Mouse (Mus musculus) urinary bladder, adult 2 months (tissue): ENCODE results near the gene Extl1. TPM values are rescaled to one million over a fixed set of nuclear protein-coding genes. Genes with fewer than 3 reads are reported as not detected.
"Not testable (repeated sequence)": the region's sequence is repeated elsewhere in the genome, so short reads cannot be mapped to it uniquely, and the experiment has no call there.

Source experiments
- DNase-seq: peaks from one replicate; pipeline ENCODE4 v3.0.0; 2022; ENCODE audit warnings: low spot score
- polyA plus RNA-seq: library from polyadenylated mRNA; depleted of rRNA; stranded (reverse); fragments of >200 nt; gene quantifications from 2 replicates; pipeline ENCODE4 v1.2.3, GENCODE M21; 2012; rRNA removed

Extl1 gene
- polyA plus RNA-seq, result 9.8 and 10.9 TPM in 2 replicates

DNA sequence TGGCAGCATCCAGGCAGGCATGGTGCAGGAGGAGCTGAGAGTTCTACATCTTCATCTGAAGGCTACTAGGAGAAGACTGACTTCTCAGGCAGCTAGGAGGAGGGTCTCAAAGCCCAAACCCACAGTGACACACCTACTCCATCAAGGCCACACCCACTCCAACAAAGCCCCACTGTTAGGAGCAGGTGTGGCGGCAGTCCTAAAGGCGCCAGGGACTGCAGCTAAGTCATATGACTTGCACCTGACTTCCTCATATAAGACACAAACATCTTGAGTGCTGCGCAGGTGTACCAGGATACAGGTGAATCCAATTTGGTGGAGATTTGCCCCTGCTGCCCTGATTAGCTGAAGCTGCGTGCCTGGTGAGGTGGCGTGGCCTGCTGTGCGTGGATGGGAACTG is at the start of gene Extl1:
Gene Extl1 (minus strand): TSS at position 101 of the 400 bp plus-strand sequence.
- not testable (repeated sequence) for DNase-seq

DNA sequence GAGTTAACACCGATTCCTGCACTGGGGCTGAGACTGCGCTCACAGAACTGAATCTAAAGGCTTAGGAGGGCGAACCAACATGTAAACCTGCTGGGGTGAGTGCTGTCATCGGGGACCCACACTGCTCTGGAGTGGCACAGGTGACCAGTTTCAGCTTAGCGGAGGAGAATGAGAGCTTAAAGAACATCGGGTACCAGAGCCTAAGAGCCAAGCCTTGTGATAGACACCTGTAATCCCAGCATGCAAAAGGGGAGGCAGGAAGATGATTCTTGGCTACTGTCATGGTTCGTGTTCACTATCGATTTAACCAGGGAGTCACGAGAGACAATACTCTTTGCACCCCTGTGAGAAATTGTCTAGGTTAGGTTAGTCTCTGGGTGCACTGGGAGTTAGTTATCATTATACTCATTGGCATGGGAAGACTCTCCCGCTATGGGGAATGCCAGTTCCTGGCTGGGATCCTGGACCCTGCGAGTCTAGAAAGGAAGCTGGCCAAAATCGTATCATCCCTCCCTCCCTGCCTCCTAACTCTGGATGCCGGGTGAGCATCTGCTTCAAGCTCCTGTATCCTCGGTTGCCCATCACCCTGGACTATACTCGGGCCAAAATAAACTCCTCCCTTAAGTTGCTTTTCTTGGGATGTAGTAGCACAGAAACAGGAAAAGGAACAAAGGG is 49.2 kb upstream of the Extl1 start:
- no peak for DNase-seq

DNA sequence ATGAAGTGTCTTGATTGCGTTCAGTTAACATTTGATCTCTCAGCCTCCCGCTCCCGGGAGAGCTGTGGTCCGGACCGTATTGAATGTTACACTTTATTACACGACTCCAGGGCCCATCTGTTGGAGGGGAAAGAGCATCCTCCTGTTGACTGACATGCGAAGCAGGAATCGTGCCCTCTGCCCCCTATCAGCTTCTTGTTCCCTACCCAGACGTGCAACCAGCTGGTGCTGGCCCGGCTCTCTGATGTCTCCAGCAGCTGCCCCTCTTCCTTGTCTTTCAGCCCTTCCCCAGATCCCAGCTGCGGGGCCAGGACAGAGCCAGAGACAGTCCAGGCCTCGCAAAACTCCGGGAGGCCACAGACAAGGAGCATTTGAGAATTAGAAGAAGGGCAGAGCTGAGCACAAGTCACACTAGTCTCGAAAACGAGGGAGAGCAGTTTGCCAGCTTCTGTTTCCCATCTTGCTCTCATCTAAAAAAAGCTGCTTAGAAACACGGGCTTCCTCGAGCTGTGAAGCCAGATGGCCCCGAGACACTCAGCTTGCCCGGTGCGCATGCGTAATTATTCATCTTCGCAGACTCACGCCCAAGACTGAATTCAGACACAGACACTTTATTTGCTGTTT is 46.8 kb upstream of the Extl1 start:
- no peak for DNase-seq

DNA sequence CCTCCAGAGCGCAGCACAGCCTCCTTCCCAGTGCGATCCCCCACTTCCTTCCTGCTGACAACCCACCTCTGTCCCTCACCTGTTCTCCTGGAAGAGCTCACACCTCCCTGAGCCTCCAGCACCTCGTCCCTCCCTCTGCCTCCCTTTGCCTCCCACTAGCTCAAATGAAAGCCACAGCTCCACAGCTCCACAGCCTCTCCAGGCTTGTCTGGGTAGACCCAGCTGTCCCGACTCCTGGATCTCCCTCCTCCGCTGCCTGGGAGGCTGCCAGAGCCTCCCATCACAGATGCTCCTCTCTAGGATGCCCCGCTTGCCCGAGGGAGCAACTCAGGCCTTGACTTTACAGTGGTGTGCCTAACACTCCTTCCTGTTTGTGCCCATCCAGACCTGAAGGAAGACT is 41.4 kb upstream of the Extl1 start:
- DNase-seq, result no peak

DNA sequence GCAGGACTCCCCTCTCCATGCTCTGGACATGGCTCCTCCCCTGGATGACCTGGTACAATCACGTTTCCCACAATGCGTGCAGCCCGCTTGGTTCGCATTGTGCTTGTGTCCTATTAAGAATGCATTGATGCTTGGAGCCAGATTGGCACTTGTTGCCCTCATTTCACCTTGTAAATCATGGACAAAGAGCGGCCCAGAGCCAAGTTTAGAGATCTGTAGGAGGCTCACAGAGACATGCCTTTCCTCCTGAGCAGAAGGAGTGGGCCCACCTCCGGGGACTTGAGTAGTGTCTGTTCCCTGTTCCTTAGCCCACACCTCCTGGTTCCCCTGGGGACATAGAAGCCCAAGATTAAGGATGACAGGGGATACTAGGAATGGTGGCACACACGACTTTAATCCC is 40.3 kb upstream of the Extl1 start:
- no peak for DNase-seq

DNA sequence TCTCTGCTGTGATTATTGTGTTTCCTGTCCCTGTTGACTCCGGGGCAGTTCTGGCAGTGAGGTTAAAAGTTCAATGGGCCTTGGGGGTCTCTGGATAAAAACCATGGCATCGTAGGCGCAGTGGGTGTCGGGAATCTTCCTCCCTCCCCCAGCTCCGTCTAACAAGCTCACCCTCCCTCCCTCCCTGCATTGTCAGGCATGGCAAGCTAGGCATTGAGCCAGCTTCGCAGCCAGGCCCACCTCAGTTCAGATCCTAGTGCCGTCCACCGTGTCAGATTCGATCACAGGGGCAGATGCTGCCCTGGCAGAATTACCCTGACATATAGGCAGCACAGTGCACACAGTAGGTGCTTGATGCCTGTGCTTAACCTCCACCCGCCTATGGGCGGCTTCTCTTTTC is 38.3 kb upstream of the Extl1 start:
- DNase-seq, result no peak

DNA sequence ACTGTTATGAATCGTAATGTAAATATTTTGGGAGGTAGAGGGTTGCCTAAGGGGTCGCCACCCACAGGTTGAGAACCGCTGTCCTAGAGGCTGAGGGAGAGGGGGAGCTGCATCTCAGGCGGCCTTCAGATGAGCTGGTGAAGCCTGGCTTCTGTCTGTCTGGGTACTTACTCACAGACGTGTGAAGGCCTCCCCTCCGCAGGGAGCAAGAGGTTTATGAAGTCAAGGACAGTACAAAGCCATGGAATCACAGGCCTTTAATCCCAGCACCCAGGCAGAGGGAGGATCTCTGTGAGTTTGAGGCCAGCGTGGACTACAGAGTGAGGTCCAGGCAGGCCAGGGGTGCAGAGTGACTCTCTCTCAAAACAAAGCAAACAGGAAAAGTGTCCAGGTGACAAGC is 33.5 kb upstream of the Extl1 start:
- no peak for DNase-seq

DNA sequence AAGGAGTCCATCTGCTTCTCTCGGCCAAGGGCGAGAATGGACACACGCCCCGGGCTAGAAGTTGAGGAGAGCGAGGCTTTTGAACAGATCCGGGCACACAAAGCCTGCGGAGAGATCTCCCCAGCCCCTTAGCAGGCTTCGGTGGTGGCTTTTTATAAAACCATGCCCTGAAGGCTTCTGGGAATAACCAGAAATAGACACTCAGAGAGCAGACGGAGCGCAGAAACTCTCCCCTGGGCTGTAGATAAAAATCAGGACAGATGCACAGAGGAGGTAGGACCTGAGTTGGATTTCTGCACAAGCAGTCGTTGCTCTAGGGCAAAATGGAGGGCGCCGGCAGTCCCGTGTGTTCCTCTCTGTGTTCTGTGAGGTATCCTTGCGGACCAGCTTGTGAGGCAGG is 33.0 kb upstream of the Extl1 start:
- no peak for DNase-seq

DNA sequence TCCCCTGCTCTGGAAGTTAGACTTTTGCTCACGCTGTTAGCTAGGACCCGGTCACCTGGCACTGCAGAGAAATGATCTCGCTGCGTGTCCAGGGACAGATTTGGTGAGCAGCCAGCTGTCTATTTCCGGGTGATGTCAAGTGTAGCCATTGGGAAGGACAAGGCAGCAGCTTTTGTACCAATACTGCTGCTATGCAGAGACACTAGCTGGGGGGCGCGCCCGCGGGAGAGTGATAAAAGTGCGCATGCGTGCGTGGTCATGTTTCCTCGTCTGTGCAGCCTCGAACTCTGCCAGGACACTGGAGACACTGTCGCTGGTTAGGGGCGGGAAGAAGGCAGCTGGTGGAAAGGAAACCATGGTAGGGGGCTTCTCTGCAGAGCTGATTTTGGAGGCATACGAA is 32.5 kb upstream of the Extl1 start:
- DNase-seq, result no peak

DNA sequence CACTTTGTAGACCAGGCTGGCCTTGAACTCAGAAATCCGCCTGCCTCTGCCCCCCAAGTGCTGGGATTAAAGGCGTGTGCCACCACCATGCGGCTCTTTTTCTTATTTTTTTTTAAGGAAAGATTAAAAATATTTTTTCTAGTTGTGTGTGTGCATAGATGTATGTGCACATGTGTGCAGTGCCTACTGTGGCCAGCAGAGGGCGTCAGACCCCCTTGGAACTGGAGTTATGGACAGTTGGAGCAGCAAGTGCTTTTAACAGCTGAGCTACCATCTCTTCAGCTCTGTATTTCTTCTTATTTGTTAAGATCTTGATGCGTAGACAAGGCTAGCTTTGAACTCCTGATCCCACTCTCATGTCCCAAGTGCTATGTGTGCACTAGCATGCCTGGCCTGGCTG is 25.6 kb upstream of the Extl1 start:
- no peak for DNase-seq

DNA sequence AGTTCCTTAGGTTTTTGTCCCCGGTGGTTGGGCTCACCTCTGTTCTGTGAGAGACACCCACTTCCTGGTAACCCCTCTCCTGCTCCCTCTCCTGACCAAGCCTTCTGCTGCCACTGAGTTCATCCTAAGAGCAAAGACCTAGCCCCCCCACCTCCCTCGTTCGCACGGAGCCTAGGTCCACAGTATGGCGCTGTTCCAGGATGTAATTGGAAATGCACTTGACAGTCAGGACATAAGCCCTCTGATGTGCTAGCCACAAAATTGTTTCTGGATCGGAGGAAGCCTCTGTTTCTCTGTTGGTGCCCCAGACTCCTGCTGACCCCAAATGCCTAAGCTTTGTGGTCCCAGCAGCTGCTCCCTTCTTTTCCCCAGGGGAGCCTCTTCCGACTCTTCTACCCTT is 20.1 kb upstream of the Extl1 start:
- DNase-seq, result no peak

DNA sequence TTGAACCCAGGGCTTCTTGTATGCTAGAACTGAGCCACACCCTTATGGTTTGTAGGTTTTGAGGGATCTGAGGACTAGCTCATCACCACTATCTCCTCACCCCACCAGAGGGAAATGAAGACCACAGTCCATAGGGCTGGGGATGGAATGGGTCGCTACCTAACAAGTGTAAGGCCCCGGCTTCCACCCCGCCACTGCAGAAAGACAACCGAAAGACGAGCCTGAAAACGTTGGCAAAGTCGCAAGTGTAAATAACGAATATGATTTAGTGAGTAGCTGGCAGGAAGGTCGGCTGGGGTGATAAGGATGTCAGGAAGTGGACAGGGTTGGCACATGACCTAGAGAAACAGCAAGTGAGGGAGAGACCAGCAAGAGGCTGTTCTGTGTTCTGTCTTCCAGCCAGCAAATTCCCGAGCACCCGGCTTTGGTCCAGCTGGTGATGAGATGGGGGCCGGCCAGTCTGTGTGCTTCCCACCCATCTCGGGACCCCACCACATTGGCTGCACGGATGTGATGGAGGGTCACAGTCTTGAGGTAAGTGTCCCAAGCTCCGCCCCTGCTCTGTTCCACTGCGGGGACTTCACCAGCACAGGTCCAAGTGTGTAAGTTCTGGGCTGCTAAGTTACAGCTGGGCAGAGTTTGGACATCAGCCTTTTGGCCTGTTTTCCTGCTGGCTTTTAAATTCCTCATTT is 19.1 kb upstream of the Extl1 start:
- DNase-seq, result peak; percentile 43

DNA sequence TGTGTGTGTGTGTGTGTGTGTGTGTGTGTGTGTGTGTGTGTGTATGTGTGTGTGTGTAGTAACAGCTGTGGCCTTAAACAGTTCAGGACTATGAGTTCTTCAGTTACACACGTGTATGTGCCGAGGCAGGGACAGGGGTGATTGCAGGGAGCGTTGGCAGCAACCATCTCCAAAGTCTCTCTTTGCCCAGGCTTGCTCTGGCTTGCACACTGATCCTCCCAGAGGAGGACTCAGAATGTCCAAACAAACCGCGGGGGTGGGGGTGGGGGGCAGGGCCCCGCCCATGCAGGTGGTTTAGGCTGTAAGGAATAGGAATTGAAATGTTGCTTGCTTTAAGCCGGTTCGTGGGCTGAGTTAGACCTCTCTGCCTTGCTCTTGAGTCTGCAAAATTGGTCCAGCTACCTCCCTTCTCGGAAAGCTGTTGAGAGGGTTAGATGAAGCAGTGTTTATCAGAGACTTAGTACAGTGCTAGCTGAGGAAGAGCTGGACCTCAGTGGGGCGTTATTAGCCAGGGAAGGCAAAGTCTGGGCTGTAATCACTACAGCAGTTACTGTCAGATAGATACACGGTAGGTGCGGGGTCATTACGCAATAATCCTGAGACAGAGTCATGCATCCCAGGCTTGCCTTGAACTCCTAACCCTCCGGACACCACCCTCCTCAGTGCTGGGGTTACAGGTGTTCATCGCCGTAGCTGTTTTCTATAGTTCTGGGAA is 18.4 kb upstream of the Extl1 start:
- DNase-seq, result no peak

DNA sequence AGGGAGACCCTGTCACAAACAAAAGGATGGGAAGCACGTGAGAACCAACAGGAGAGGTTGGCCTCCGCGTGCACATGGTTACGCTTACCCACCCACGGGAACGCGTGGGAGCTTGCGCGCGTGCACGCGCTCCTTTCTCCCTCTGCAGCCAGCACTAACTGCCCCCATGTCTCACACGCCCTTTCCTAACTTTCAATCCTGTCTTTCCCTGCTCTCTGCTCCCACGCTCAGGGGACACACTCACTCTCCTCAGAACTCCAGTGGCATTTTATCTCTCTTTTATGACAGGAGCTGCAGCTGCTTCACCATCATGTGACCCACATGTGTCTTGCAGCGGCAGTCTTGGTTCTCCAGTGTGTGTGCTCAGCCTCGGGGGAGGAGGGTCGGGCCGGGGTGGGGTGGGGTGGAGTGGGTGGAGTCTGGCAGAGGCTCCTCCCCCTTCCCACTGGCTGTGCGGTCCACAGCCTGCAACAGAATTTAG is 17.6 kb upstream of the Extl1 start:
- peak; percentile 36 for DNase-seq

DNA sequence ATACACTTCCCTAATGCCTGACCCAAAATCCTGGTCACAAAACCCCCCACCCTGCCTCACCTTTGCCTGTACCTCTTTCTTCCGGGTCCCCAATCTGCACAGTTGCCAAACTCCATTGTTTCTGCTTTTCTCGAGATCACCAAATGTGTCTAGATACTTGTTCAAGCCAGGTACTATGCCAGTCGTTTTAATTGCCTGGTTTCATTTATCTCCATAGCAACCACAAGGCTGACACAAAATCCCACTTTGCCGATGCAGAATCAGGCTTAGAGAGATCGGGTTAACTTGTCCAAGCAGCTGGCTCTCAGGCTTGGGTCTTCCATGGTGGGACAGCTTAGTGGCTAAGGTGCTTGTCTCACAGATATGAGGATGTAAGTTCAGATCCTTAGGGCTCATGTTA is 16.6 kb upstream of the Extl1 start:
- no peak for DNase-seq

DNA sequence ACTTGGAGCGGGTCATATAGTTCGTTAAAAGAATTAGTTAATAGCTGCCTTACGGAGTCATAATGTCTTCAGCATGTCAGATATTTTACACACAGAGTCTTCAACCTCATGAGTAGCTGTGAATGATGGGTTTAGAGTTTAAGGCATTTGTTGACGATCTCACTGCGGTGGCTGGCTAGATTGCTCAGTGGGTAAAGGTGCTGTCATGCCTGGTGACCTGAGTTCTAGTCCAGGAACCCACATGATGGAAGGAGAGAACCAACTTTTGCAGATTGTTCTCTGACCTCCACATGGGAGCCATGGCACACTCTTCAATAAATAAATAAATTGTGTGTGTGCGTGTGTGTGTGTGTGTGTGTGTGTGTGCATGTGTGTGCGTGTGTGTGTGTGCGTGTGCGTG is 14.1 kb upstream of the Extl1 start:
- no peak for DNase-seq

DNA sequence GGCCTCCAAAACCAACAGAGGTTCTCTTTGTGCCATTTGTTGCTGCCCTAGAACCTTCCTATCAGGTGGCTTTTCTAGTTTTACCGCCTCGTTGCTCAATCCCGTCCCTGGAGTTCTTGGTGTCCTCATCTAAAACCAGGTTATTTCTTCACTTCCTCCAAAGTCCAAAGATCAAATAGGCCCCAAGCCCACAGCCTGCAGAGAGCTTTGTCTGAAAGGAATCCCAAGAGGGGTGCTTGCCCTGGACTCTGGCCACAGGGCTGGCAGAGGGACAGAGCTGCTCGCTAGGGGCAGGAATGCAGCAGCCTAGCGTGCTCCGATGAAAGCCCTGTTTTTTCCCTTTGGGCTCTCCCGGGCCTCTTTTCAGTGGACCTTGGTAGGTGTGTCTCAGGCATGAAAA is 13.5 kb upstream of the Extl1 start:
- DNase-seq, result peak; percentile 43

DNA sequence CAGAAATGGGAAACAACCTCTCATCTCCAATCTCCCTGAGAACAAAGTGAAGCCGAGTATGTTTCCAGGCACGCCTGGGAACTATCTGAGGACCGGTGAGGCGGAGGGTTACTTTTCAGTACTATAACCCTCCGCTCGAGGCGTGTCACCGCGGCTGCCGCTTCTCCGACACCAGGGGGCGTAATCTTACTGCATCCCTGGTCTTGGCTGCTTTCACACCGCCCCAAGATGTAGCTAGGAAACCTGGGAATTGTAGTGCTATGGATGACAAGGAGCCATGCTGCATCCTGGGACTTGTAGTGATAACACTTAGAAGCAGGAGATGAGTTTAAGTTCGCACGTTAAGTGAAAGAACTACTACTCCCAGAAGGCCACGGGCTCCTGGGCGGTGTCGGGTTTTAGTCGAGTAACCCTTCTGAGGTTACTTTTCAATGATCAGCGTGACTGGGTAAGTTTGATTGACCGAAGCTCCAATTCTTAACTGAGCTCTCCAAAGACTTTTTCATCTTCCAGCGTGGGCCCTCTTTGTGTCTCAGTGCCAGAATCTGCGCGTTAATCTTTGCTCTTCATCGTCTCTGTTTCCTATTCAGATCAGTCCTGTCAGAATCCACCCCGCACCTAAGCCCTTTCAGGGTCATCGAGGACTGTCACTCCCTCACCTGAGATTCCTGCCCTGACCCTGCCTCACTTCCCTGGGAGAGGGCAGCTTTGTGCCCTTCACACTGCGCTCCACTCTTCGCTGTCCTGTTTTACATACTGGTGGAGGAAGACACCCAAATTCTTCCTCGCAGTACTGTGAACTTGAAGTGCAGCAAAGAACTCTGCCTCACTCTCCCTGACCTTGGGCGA is 12.6 kb upstream of the Extl1 start, which contains the start of gene Pafah2:
Gene Pafah2 (plus strand): TSS at position 344 of the 849 bp plus-strand sequence.
- DNase-seq, result peak; percentile 67

DNA sequence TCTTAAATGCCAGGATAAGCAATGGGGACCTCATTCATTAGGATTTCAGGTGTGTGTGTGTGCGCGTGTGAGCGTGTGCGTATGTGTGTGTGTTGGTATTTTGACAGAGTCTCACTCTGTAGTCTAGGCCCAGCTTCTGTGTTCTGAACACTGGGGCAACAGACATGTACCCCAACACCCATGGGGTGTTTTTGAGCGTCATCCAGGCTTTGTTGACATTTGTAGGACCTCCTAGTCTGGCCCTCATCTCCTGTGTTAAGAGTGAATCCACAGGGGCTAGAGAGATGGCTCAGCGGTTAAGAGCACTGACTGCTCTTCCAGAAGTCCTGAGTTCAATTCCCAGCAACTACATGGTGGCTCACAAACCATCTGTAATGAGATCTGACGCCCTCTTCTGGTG is 11.5 kb upstream of the Extl1 start:
- no peak for DNase-seq

DNA sequence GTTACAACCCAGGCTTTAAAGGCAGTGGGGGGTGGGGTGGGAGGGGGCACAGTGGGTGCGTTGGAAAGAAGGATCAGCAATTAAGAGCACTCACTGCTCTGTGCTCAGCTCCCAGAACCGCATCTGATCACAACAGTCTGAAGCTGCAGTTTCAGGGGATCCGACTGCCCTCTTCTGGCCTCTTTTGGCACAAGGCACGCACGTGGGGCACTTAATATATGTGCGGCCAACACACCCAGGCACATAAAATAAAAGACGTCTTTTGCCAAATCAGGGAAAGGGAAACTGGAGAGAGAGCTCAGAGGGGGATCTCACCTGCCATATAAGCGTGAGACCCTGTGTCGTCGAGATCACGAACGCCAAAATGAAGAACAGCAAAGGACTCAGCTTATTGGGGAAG is 9.4 kb upstream of the Extl1 start:
- DNase-seq, result no peak

DNA sequence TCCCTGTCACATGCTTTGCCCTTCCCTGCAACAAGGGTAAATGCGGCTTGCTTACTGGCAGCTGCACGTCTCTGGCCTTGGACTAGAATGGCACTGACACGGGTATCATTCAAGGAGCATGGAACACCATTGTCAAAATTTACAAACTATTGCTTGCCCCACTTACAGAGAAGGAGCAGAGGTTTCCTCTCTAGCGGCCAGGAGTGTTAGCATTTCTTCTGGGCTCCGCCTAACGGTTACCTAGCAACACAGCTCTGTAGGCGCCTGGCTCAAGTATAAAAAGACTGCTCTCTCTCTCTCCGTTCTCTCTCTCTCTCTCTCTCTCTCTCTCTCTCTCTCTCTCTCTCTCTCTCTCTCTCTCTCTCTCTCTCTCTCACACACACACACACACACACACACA is 8.9 kb upstream of the Extl1 start:
- DNase-seq, result no peak
